Mouse (Mus musculus) embryonic facial prominence, embryonic 15.5 days (tissue): Measurements from ENCODE around the gene Dip2b. TPM values are rescaled to one million over a fixed set of nuclear protein-coding genes. Genes with fewer than 3 reads are reported as not detected.
A peak's percentile ranks its signal among the peaks of the same experiment; 100 is the strongest.

ENCODE experiments used
- ATAC-seq: fragments of 200-750 bp; cut with Nextera tagmentation; 2 replicates; pipeline ENCODE4 v1.8.0; 2017; ENCODE audit warnings: low read depth, moderate TSS enrichment; ENCODE audit not compliant: insufficient number of reproducible peaks, low FRiP score, low TSS enrichment
- H3K27ac ChIP-seq: fragments of 300-500 bp; sonication (generic); replicated peaks from 2 replicates; pipeline ENCODE4 v1.5.1; 2015; ENCODE audit warnings: mild to moderate bottlenecking, inconsistent platforms
- H3K27me3 ChIP-seq: fragments of 300-500 bp; sonication (generic); 2 replicates; pipeline ENCODE4 v1.6.1; 2015; ENCODE audit warnings: inconsistent platforms
- H3K36me3 ChIP-seq: fragments of 300-500 bp; sonication (generic); 2 replicates; pipeline ENCODE4 v1.6.1; 2015; ENCODE audit warnings: mild to moderate bottlenecking, inconsistent platforms
- H3K4me1 ChIP-seq: fragments of 300-500 bp; sonication (generic); 2 replicates; pipeline ENCODE4 v1.6.1; 2015; ENCODE audit warnings: inconsistent platforms
- H3K4me2 ChIP-seq: fragments of 300-500 bp; sonication (generic); replicated peaks from 2 replicates; pipeline ENCODE4 v1.6.1; 2015; ENCODE audit warnings: mild to moderate bottlenecking, inconsistent platforms
- H3K4me3 ChIP-seq: fragments of 300-500 bp; sonication (generic); replicated peaks from 2 replicates; pipeline ENCODE4 v1.5.1; 2015; ENCODE audit warnings: mild to moderate bottlenecking, inconsistent platforms
- H3K9ac ChIP-seq: fragments of 300-500 bp; sonication (generic); 2 replicates; pipeline ENCODE4 v1.6.1; 2015; ENCODE audit warnings: inconsistent platforms
- H3K9me3 ChIP-seq: fragments of 300-500 bp; sonication (generic); replicated peaks from 2 replicates; pipeline ENCODE4 v1.6.1; 2016; ENCODE audit warnings: inconsistent platforms
- WGBS: fragments of 180-500 bp; shearing (Covaris S2); methylation state at CpG from one replicate; pipeline ENCODE4 v1.1.7; 2015; 5-methylcytosine and 5-hydroxymethylcytosine counted together
- polyA plus RNA-seq: library from polyadenylated mRNA; unstranded; fragments of >200 nt; fragmentation: Nextera tagmentation; extraction: Ambion mirVana; gene quantifications from 2 replicates; pipeline ENCODE4 v1.2.1, GENCODE M21; 2015

Dip2b gene
- polyA plus RNA-seq, 1 experiment from 2014 or later = 11.2 TPM

DNA sequence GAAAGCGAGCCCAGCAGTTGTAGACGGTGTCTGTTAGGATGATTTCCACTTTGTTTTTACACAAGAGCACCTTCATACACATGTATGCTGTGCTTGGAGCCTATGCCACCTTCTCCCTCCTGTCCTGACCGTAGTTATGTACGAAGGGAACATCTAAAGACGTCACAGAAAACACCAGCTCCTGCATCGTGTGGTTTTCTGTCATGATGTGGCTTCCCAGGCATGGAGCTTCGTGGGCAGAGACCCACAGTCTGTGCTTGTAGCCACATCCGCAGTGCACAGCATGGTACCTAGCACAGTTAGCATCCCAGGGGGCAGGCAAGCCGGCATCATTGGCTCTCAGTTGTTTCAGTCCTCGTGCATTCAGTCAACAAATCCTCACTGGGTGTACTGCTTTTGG lies 143.4 kb downstream of the Dip2b start:
- Histone ChIP-seq H3K4me3 (no peak overlapping the region), H3K9me3 (no peaks in the 10 kb centered on the region), H3K27me3 (no peaks in the 10 kb centered on the region), H3K9ac (no peak overlapping the region), H3K4me1 (no peaks in the 10 kb centered on the region), H3K4me2 (no peak overlapping the region), H3K36me3 (peaks cover 69% of the 10 kb centered on the region), H3K27ac (no peak overlapping the region)
- ATAC-seq = no peak
- WGBS = 87% methylated on average over 10 of the region's 10 CpGs

DNA sequence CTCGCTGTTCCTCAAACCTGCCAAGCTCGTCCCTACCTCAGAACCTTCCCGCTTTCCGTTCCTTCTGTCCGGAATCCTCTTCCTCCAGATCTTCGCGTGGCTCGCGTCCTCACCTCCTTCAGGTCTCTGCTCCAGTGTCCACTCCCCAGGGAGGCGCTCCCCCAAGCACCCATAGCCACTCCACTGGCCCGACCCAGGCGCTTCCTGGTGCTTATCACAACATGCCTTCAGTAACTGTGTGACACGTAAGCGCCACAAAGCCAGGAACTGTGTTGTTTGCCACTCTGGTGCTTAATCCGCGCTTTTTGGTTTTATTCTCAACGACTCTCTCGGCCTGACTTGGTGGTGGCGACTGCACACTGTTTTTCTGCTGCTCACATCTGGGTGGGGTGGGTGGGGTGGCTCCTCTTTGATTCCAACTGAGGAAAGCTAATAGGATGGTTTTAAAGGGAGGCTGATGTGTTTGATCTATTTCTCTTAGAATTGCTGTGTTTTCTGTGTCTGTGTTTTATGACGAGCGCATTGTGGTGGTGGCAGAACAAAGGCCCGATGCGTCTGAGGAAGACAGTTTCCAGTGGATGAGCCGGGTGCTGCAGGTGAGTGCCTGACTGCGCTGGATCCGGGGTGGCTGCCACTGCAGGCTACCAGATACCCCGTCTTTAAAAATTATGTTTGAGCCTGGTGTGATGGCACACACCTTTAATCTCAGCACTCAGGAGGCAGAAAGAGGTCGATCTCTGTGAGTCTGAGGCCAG lies 144.2 kb downstream of the Dip2b start:
- no peaks in the 10 kb centered on the region for H3K27me3 ChIP-seq
- WGBS = 91% methylated on average over 28 of the region's 28 CpGs
- peaks cover 78% of the 10 kb centered on the region for H3K36me3 ChIP-seq
- H3K4me3 ChIP-seq = no peak overlapping the region
- no peak overlapping the region for H3K27ac ChIP-seq
- ATAC-seq = no peak
- no peaks in the 10 kb centered on the region for H3K9me3 ChIP-seq
- no peak overlapping the region for H3K4me2 ChIP-seq
- no peaks in the 10 kb centered on the region for H3K4me1 ChIP-seq
- H3K9ac ChIP-seq = no peak overlapping the region

DNA sequence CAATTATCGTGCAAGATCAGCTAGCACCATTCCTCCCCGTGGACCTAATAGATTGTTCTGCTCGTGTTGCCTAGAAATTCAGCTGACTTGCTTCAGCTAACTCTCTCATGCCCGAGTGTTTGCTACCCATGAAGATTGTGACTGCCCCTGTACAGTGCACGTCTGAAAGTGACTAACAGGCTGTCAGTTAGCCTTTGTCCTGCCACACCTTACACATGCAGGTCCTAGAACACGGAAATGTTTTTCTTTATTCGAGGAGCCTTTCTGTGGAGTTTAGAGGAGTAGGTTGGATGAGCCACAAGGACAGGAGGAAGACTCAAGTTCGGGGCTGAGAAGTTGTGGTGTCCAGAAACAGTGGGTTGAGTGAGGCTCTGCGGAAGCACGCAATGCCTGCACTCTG lies 145.0 kb downstream of the Dip2b start:
- ATAC-seq = no peak

DNA sequence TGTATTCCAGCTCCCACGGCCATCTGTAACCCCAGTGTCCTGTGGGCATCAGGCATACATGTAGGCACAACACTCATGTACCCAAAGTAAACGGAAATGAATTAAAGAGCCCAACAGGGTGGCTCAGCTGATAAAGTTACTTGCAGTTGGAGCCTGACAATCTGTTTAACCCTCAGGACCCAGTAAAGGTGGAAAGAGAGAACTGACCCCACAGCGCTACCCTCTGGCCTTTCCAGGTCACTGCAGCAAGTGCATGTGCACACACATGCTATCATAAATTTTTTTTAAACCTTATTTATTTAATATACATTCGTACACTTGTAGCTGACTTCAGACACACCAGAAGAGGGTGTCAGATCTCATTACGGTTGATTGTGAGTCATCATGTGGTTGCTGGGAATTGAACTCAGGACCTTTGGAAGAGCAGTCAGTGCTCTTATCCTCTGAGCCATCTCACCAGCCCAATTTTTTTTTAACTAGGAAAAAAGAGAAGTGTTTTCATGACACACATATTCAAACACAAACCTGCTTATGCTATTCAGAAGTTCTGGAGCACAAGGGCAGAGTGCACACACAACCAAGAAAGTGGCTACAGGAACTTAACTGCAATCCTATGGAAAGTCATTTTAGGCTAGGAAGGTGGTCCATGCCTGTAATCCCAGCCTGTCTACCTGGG lies 146.5 kb downstream of the Dip2b start:
- WGBS = 83% methylated on average over 5 of the region's 5 CpGs
- Histone ChIP-seq H3K4me2 (no peak overlapping the region), H3K27me3 (no peaks in the 10 kb centered on the region), H3K4me3 (no peak overlapping the region), H3K4me1 (no peaks in the 10 kb centered on the region), H3K9ac (no peak overlapping the region), H3K27ac (no peak overlapping the region), H3K36me3 (peaks cover 74% of the 10 kb centered on the region), H3K9me3 (no peaks in the 10 kb centered on the region)
- ATAC-seq = no peak

More for the DNA sequence above, 145.0 kb downstream of the Dip2b start:
- no peaks in the 10 kb centered on the region for H3K4me1 ChIP-seq
- H3K27ac ChIP-seq = no peak overlapping the region
- no peaks in the 10 kb centered on the region for H3K9me3 ChIP-seq
- peaks cover 77% of the 10 kb centered on the region for H3K36me3 ChIP-seq
- no peak overlapping the region for H3K4me2 ChIP-seq
- 88% methylated on average over 10 of the region's 10 CpGs for WGBS
- no peak overlapping the region for H3K9ac ChIP-seq
- no peak overlapping the region for H3K4me3 ChIP-seq
- H3K27me3 ChIP-seq = no peaks in the 10 kb centered on the region

DNA sequence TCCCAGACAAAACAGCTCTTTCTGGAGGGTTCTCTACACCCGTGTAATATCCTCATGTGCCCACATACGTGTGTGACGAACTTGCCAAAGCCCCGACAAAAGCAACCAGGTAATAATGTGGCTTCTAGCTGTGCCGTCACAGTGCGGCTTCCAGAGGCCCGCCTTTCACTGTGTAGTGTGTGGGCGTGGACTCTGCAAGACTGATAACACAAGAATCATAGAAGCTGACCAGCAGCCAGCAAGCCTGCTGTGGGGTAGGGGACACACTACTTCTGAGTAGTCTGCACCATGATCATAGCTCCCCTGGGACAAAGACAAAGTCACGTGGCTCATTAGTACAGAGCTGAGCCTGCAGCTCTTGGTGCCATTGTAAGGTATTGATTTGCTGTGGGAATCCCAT lies 147.8 kb downstream of the Dip2b start:
- Histone ChIP-seq H3K9me3 (no peaks in the 10 kb centered on the region), H3K4me2 (no peak overlapping the region), H3K36me3 (peaks cover 73% of the 10 kb centered on the region), H3K27ac (no peak overlapping the region), H3K4me3 (no peak overlapping the region), H3K4me1 (no peaks in the 10 kb centered on the region), H3K9ac (no peak overlapping the region), H3K27me3 (no peaks in the 10 kb centered on the region)
- no peak for ATAC-seq
- 91% methylated on average over 9 of the region's 9 CpGs for WGBS

DNA sequence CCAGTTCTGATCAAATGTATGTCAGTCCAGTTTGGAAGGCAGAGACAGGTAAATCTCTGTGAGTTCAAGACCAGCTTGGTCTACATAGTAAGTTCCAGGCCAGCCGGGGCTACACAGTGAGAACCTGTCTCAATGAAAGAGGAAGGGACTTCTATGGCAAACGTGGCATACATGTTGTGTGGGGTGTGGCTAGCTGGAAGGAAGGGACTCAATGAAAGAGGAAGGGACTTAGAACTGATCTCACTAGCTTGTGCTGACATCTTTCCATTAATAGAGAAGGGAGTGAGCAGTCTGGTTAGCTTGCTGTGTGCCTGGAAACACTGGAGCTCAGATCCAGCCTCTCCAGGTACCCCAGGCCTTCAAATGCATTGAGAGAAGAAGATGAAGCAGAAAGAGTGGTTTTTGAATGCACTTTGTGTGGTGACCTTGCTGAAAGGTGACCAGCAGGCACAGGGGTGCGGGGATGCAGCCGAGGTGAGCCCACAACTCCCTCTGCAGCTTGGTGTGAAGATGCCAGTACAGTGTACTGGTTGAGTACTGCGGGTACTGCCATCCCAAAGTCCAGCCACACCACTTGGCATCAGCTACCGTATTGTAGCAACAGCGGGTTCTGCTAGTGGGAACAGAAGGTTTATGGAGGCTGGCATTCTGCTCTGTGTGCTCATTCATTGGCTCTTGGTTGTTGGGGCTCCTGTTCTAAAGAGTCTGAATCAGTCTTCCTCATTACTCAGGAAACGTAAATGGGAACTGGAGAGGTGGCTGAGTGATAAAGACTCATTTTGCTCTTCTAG lies 148.6 kb downstream of the Dip2b start:
- 93% methylated on average over 8 of the region's 8 CpGs for WGBS
- Histone ChIP-seq H3K9me3 (no peaks in the 10 kb centered on the region), H3K4me2 (no peak overlapping the region), H3K36me3 (peaks cover 76% of the 10 kb centered on the region), H3K4me1 (no peaks in the 10 kb centered on the region), H3K4me3 (no peak overlapping the region), H3K27ac (no peak overlapping the region), H3K9ac (no peak overlapping the region), H3K27me3 (no peaks in the 10 kb centered on the region)
- no peak for ATAC-seq

DNA sequence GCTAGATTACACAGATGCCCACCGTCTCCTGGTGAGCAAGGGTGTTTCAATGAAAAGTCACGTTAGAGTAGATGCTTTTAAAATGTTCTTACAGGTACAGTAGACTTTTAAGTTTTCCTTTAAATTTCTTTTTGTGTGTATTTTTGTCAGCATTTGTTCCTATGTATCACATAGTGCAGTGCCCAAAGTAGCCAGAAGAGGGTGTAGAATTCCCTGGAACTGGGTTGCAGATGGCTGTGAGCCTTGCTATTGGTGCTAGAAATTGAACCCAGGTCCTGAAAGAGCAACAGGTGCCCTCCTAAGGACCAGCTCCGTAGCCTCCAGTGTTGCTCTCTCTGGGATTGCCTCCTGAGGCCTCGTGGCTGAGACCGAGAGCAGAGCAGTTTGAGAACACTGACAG lies 150.1 kb downstream of the Dip2b start:
- no peak overlapping the region for H3K9ac ChIP-seq
- WGBS = 86% methylated on average over 5 of the region's 5 CpGs
- H3K27me3 ChIP-seq = no peaks in the 10 kb centered on the region
- no peaks in the 10 kb centered on the region for H3K4me1 ChIP-seq
- H3K9me3 ChIP-seq = no peaks in the 10 kb centered on the region
- no peak overlapping the region for H3K4me3 ChIP-seq
- H3K27ac ChIP-seq = no peak overlapping the region
- H3K4me2 ChIP-seq = no peak overlapping the region
- ATAC-seq = no peak
- H3K36me3 ChIP-seq = peaks cover 78% of the 10 kb centered on the region

DNA sequence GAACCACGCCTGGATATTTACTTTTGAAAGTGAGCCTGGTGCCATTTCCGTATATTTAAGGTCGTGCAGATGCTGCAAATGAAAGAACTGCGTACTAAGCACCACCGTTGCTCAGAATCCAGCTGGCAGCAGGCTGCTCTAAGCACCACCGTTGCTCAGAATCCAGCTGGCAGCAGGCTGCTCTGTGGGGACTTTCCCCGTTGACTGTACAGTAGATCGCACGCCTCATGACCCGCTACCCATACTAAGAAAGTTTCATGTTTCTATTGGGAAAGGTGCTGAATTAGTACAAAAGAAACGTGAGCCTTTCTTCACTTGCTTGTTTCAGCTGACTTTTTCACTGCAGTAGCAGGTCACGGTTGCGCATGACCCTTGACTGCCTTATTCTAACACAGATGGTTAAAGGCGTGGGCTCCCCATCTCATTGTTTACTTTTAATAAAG lies 150.5 kb downstream of the Dip2b start:
- no peak for ATAC-seq
- Histone ChIP-seq H3K9ac (no peak overlapping the region), H3K27me3 (no peaks in the 10 kb centered on the region), H3K27ac (no peak overlapping the region), H3K4me3 (no peak overlapping the region), H3K36me3 (peaks cover 80% of the 10 kb centered on the region), H3K4me1 (no peaks in the 10 kb centered on the region), H3K9me3 (no peaks in the 10 kb centered on the region), H3K4me2 (no peak overlapping the region)
- WGBS = 67% methylated on average over 14 of the region's 14 CpGs

DNA sequence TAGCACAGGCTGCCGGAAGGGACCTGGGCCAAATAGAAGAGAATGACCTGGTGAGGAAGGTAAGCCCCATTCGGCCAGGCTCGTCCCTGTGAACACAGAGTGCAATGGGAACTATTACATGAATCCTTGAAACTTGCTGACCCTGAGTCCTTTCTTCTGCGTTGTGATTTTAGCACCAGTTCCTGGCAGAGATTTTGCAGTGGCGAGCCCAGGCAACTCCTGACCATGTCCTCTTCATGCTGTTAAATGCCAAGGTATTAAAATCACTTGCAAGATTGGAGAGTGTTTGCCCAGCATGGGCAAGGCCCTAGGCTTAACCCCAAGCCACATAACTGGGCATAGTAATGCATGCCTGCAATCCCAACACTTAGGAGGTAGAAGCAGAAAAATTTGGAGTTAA lies 151.6 kb downstream of the Dip2b start:
- no peak overlapping the region for H3K27ac ChIP-seq
- ATAC-seq = no peak
- H3K36me3 ChIP-seq = peaks cover 80% of the 10 kb centered on the region
- no peaks in the 10 kb centered on the region for H3K4me1 ChIP-seq
- H3K27me3 ChIP-seq = no peaks in the 10 kb centered on the region
- WGBS = 88% methylated on average over 5 of the region's 5 CpGs
- H3K9me3 ChIP-seq = no peaks in the 10 kb centered on the region
- H3K9ac ChIP-seq = no peak overlapping the region
- H3K4me2 ChIP-seq = no peak overlapping the region
- no peak overlapping the region for H3K4me3 ChIP-seq

DNA sequence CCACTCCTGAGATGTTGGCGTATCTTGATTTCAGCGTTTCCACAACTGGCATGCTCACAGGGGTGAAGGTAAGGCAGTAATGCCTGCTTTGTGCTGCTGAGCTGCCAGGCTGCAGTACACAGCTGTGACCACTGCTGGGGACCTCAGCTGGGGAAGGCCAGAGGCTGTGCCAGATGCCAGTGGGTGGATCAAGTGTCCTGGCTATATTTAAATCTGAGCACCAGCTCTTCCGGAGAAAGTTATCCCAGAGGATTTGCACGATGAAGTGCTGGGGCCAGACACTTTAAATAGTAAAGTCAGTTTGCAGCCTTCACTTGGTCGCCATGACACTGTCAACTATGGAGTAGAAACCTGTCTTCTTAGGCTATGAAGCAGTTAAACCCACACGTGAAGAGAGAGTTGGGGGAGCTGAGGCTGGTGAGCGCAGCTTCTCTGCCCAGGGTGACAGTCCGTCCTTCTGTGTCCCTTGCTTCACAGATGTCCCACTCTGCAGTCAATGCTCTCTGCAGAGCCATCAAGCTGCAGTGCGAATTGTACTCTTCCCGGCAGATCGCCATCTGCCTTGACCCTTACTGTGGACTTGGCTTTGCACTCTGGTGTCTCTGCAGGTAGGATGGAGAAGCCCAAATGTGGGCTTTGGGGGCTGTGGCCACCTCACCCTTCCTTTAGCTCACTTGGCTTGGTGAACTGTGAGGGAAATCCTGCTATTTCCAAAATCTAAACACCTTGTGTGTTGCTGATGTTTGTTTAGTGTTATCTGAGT lies 160.7 kb downstream of the Dip2b start:
- H3K9me3 ChIP-seq = no peaks in the 10 kb centered on the region
- H3K9ac ChIP-seq = no peak overlapping the region
- peak overlapping the region; percentile 5 for H3K27ac ChIP-seq
- H3K4me2 ChIP-seq = no peak overlapping the region
- no peak for ATAC-seq
- WGBS = 74% methylated on average over 11 of the region's 11 CpGs
- H3K27me3 ChIP-seq = no peaks in the 10 kb centered on the region
- H3K36me3 ChIP-seq = peaks cover 64% of the 10 kb centered on the region
- H3K4me1 ChIP-seq = peaks cover 6% of the 10 kb centered on the region; the same call in 1 of the 2 replicates
- H3K4me3 ChIP-seq = no peak overlapping the region

DNA sequence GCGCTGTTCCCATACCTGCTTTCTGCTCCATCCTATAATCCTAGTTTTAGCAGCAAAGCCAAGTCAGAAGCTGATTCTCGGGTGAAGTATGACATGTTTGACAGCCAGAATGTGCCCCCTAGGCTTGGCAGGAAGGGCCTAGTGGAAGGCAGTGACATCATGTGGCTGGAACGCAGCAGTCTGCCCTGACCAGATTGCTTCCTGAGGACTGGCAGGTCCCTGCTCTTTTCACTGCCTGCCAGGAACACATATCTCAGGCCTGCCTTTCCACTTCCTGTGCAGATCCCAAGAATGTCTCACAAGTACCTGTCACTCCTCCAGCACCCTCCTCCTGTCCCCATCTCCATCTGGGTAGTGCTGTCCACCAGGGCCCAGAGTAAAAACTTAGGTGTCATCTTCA lies 161.3 kb downstream of the Dip2b start:
- Histone ChIP-seq H3K4me3 (no peak overlapping the region), H3K9me3 (no peaks in the 10 kb centered on the region), H3K27ac (peak overlapping the region; percentile 5; the same call in 1 of the 2 replicates), H3K9ac (no peak overlapping the region), H3K36me3 (peaks cover 59% of the 10 kb centered on the region), H3K4me1 (peaks cover 6% of the 10 kb centered on the region; the same call in 1 of the 2 replicates), H3K27me3 (no peaks in the 10 kb centered on the region), H3K4me2 (no peak overlapping the region)
- WGBS = 42% methylated on average over 3 of the region's 3 CpGs
- ATAC-seq = no peak
